22 mouse cellular contexts compared by ENCODE assay signal in the genomic region with DNA sequence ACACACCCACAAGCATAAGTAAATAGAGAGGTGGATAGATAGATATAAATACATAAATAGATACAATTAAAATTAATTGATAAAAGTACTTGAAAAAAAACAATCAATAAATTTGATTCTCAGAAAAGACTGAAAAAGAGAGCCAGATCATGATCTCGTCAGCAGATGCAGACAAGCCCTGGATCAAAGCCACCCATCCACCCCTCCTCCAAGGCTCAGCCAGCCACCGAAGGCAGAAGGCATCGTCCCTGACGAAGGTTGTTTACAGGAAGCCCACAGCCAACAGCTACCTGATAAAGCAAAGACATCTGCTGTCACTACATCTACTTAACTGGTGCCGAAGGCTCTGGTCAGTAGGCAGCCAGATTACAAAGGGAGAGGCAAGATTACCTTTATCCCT. TPM values are rescaled to one million over a fixed set of nuclear protein-coding genes. Genes with fewer than 3 reads are reported as not detected.
DNase-seq lines count a peak whose midpoint lies in the region; ATAC-seq and TF ChIP-seq lines count a peak whose summit lies in the region.
"Had no signal": no experiment of that assay in that cellular context is flagged by ENCODE, and none has a peak within 500 bp of the region (broad histone marks: within the 10 kb centered on the region; RNA-seq: fewer than 3 reads in every experiment).

No protein-coding gene starts in this region.

- ATAC-seq in midbrain, embryonic 13.5 days: no peak
- no peak for ATAC-seq in midbrain, embryonic 11.5 days (ENCODE audit: low FRiP score)
- ATAC-seq: activated CD4-positive, CD25-positive, alpha-beta regulatory T cell, adult 4 months; CD4-positive, CD25-positive, alpha-beta regulatory T cell, adult 4 months; Patski had no signal

- DNase-seq in cerebellum, postnatal 10 days: peak; percentile 56 to 60
- no peak for DNase-seq in cerebellum, adult 11 months
- no peak for DNase-seq in midbrain, embryonic 11.5 days (ENCODE audit: low spot score, missing footprints)
- peak; percentile 20 for DNase-seq in brain, embryonic 14.5 days (ENCODE audit: low read depth)
- no peak for DNase-seq in lung, postnatal 4 days
- DNase-seq: adrenal gland, adult 2 months; adrenal gland, adult 8-10 months; adrenal gland, postnatal 10 days; adrenal gland, postnatal 14 days; adrenal gland, postnatal 25 days; adrenal gland, postnatal 36 days; B cell, adult 2 months; cerebellum, adult 11-12 months; cerebellum, adult 18-20 months; cerebellum, adult 2 months; cerebellum, adult 8-10 months had no signal

- no peak for TF ChIP-seq POLR2A in brain, embryonic 14.5 days (IDR thresholded peaks at IDR 0.05; ENCODE audit: borderline replicate concordance, extremely low read depth, insufficient read depth, insufficient read length, poor library complexity, severe bottlenecking)

- H3K4me2 ChIP-seq in midbrain, embryonic 13.5 days (replicated peaks): no peak overlapping the region
- no peak overlapping the region for H3K4me2 ChIP-seq in midbrain, embryonic 11.5 days

- peaks cover 36% of the 10 kb centered on the region for H3K36me3 ChIP-seq in midbrain, embryonic 13.5 days
- no peaks in the 10 kb centered on the region for H3K36me3 ChIP-seq in midbrain, embryonic 11.5 days (ENCODE audit: control insufficient read depth, insufficient read depth, low read length)

- 86% methylated on average over 5 of the region's 5 CpGs for WGBS in midbrain, embryonic 13.5 days
- 85% methylated on average over 5 of the region's 5 CpGs for WGBS in midbrain, embryonic 11.5 days

- no peaks in the 10 kb centered on the region for H3K27me3 ChIP-seq in midbrain, embryonic 13.5 days
- H3K27me3 ChIP-seq in midbrain, embryonic 11.5 days (ENCODE audit: control insufficient read depth, insufficient read depth, low read length): no peaks in the 10 kb centered on the region
- H3K27me3 ChIP-seq: CH12.LX, Patski had no signal

- no peak overlapping the region for H3K27ac ChIP-seq in midbrain, embryonic 13.5 days
- no peak overlapping the region for H3K27ac ChIP-seq in midbrain, embryonic 11.5 days (ENCODE audit: low read depth, low read length)

- no peaks in the 10 kb centered on the region for H3K9me3 ChIP-seq in midbrain, embryonic 13.5 days
- no peaks in the 10 kb centered on the region for H3K9me3 ChIP-seq in midbrain, embryonic 11.5 days (ENCODE audit: control insufficient read depth, low read length)
- H3K9me3 ChIP-seq: G1E had no signal

- H3K9ac ChIP-seq in midbrain, embryonic 13.5 days (replicated peaks): 0 out of 2 replicates have a peak overlapping the region, but pooled peaks have one; percentile 28
- no peak overlapping the region for H3K9ac ChIP-seq in midbrain, embryonic 11.5 days (ENCODE audit: low read length)

- no peak overlapping the region for H3K4me3 ChIP-seq in midbrain, embryonic 13.5 days (replicated peaks)
- H3K4me3 ChIP-seq in midbrain, embryonic 11.5 days (ENCODE audit: low read depth, low read length): no peak overlapping the region

- H3K4me1 ChIP-seq in midbrain, embryonic 13.5 days (replicated peaks): no peaks in the 10 kb centered on the region
- no peaks in the 10 kb centered on the region for H3K4me1 ChIP-seq in midbrain, embryonic 11.5 days (ENCODE audit: control insufficient read depth, insufficient read depth, low read length)

- TF ChIP-seq CTCF in brain, embryonic 14.5 days (IDR thresholded peaks at IDR 0.05; ENCODE audit: borderline replicate concordance, extremely low read depth, insufficient read depth, insufficient read length): no peak

RNA-seq across cellular contexts. Expression of gene Cep164, which starts 16.5 kb away (rescaled TPM):
- 14.9 and 15.5 TPM in 2 replicates for polyA plus RNA-seq in midbrain, embryonic 13.5 days (2015; fragmentation: Nextera tagmentation; extraction: Ambion mirVana)
- polyA plus RNA-seq in midbrain, embryonic 11.5 days (2014; fragmentation: Nextera tagmentation; extraction: Ambion mirVana): 12.6 and 14.5 TPM in 2 replicates
- 26.5 and 29.6 TPM in 2 replicates for polyA plus RNA-seq in brain, embryonic 14.5 days (2012; rRNA removed)

RNA-seq across cellular contexts. Expression of gene Bace1, which starts 26.4 kb away (rescaled TPM):
- polyA plus RNA-seq in midbrain, embryonic 13.5 days (2015; fragmentation: Nextera tagmentation; extraction: Ambion mirVana): 47.0 and 50.6 TPM in 2 replicates
- 26.9 and 27.1 TPM in 2 replicates for polyA plus RNA-seq in midbrain, embryonic 11.5 days (2014; fragmentation: Nextera tagmentation; extraction: Ambion mirVana)
- polyA plus RNA-seq in brain, embryonic 14.5 days (2012; rRNA removed): 39.2 and 52.9 TPM in 2 replicates

Comparison
In these comparisons a context has a peak if more than half of its experiments do, and no peak if none do; other contexts are left out.
1. DNase-seq: peak in cerebellum, postnatal 10 days (2 of 2) and brain, embryonic 14.5 days (single experiment); none in cerebellum, adult 11 months (single experiment), midbrain, embryonic 11.5 days (single experiment) and lung, postnatal 4 days (0 of 2).